Mouse (Mus musculus): ENCODE data around the gene Arhgef17. TPM values are rescaled to one million over a fixed set of nuclear protein-coding genes. Genes with fewer than 3 reads are reported as not detected.

Arhgef17 gene
- polyA plus RNA-seq, 1 experiment from 2014 or later, result 12.9 TPM

GRCm38 (mm10) chr7:100871355-100871754 lies 60.6 kb downstream of the Arhgef17 start:
- Histone ChIP-seq H3K36me3 (ENCODE audit: control insufficient read depth, insufficient read depth, low read length) (peaks cover 53% of the 10 kb centered on the region), H3K9me3 (ENCODE audit: control insufficient read depth, low read length) (no peaks in the 10 kb centered on the region), H3K4me2 (ENCODE audit: low read length) (no peak overlapping the region), H3K4me1 (replicated peaks; ENCODE audit: control insufficient read depth, insufficient read depth, low read length) (no peaks in the 10 kb centered on the region), H3K9ac (ENCODE audit: low read length) (no peak overlapping the region), H3K27ac (ENCODE audit: low read depth) (no peak overlapping the region), H3K4me3 (ENCODE audit: low read depth, low read length) (no peak overlapping the region), H3K27me3 (replicated peaks; ENCODE audit: control insufficient read depth, insufficient read depth, low read length) (no peaks in the 10 kb centered on the region)
- 89% methylated on average over 4 of the region's 4 CpGs for whole genome bisulfite sequencing
- ATAC-seq (replicated peaks; ENCODE audit: low FRiP score, low TSS enrichment, low read depth), result no peak
- DNase-seq (ENCODE audit: low spot score), result no peak

GRCm38 (mm10) chr7:100869877-100870629 lies 61.9 kb downstream of the Arhgef17 start:
- 85% methylated on average over 8 of the region's 8 CpGs for WGBS
- Histone ChIP-seq H3K9ac (ENCODE audit: low read length) (no peak overlapping the region), H3K9me3 (ENCODE audit: control insufficient read depth, low read length) (no peaks in the 10 kb centered on the region), H3K36me3 (ENCODE audit: control insufficient read depth, insufficient read depth, low read length) (peaks cover 42% of the 10 kb centered on the region), H3K27ac (ENCODE audit: low read depth) (no peak overlapping the region), H3K4me1 (replicated peaks; ENCODE audit: control insufficient read depth, insufficient read depth, low read length) (no peaks in the 10 kb centered on the region), H3K4me2 (ENCODE audit: low read length) (no peak overlapping the region), H3K27me3 (replicated peaks; ENCODE audit: control insufficient read depth, insufficient read depth, low read length) (no peaks in the 10 kb centered on the region), H3K4me3 (ENCODE audit: low read depth, low read length) (no peak overlapping the region)
- no peak for DNase-seq (ENCODE audit: low spot score)
- ATAC-seq (replicated peaks; ENCODE audit: low FRiP score, low TSS enrichment, low read depth), result no peak

GRCm38 (mm10) chr7:100868551-100868950 lies 63.4 kb downstream of the Arhgef17 start:
- peaks cover 29% of the 10 kb centered on the region for H3K36me3 ChIP-seq (ENCODE audit: control insufficient read depth, insufficient read depth, low read length)
- DNase-seq (ENCODE audit: low spot score) (no peak), ATAC-seq (replicated peaks; ENCODE audit: low FRiP score, low TSS enrichment, low read depth) (no peak)
- H3K9ac ChIP-seq (ENCODE audit: low read length), result no peak overlapping the region
- no peak overlapping the region for H3K4me3 ChIP-seq (ENCODE audit: low read depth, low read length)
- H3K4me2 ChIP-seq (ENCODE audit: low read length), result no peak overlapping the region
- H3K4me1 ChIP-seq (replicated peaks; ENCODE audit: control insufficient read depth, insufficient read depth, low read length), result no peaks in the 10 kb centered on the region
- no peaks in the 10 kb centered on the region for H3K9me3 ChIP-seq (ENCODE audit: control insufficient read depth, low read length)
- no peak overlapping the region for H3K27ac ChIP-seq (ENCODE audit: low read depth)
- H3K27me3 ChIP-seq (replicated peaks; ENCODE audit: control insufficient read depth, insufficient read depth, low read length), result no peaks in the 10 kb centered on the region
- 69% methylated on average over 4 of the region's 4 CpGs for WGBS

GRCm38 (mm10) chr7:100867561-100867960 lies 64.3 kb downstream of the Arhgef17 start:
- ATAC-seq (replicated peaks; ENCODE audit: low FRiP score, low TSS enrichment, low read depth), result no peak

GRCm38 (mm10) chr7:100866675-100867074 lies 65.2 kb downstream of the Arhgef17 start:
- 6% methylated on average over 3 of the region's 3 CpGs for WGBS
- no peak overlapping the region for H3K27ac ChIP-seq (ENCODE audit: low read depth)
- no peaks in the 10 kb centered on the region for H3K9me3 ChIP-seq (ENCODE audit: control insufficient read depth, low read length)
- peak; percentile 87 for DNase-seq (ENCODE audit: low spot score)
- peaks cover 10% of the 10 kb centered on the region; the same call in 1 of the 2 replicates for H3K36me3 ChIP-seq (ENCODE audit: control insufficient read depth, insufficient read depth, low read length)
- no peak overlapping the region for H3K4me2 ChIP-seq (ENCODE audit: low read length)
- ATAC-seq (replicated peaks; ENCODE audit: low FRiP score, low TSS enrichment, low read depth), result no peak
- H3K9ac ChIP-seq (ENCODE audit: low read length), result no peak overlapping the region
- no peak overlapping the region for H3K4me3 ChIP-seq (ENCODE audit: low read depth, low read length)
- H3K4me1 ChIP-seq (replicated peaks; ENCODE audit: control insufficient read depth, insufficient read depth, low read length), result no peaks in the 10 kb centered on the region
- no peaks in the 10 kb centered on the region for H3K27me3 ChIP-seq (replicated peaks; ENCODE audit: control insufficient read depth, insufficient read depth, low read length)

More at GRCm38 (mm10) chr7:100867561-100867960, 64.3 kb downstream of the Arhgef17 start:
- no peak for DNase-seq (ENCODE audit: low spot score)
- Histone ChIP-seq H3K9ac (ENCODE audit: low read length) (no peak overlapping the region), H3K4me2 (ENCODE audit: low read length) (no peak overlapping the region), H3K36me3 (ENCODE audit: control insufficient read depth, insufficient read depth, low read length) (peaks cover 19% of the 10 kb centered on the region), H3K4me1 (replicated peaks; ENCODE audit: control insufficient read depth, insufficient read depth, low read length) (no peaks in the 10 kb centered on the region), H3K27me3 (replicated peaks; ENCODE audit: control insufficient read depth, insufficient read depth, low read length) (no peaks in the 10 kb centered on the region), H3K9me3 (ENCODE audit: control insufficient read depth, low read length) (no peaks in the 10 kb centered on the region), H3K4me3 (ENCODE audit: low read depth, low read length) (no peak overlapping the region), H3K27ac (ENCODE audit: low read depth) (no peak overlapping the region)
- WGBS, result 41% methylated on average over 2 of the region's 2 CpGs

- ATAC-seq (replicated peaks; ENCODE audit: low FRiP score, low TSS enrichment, low read depth), result peak; percentile 91
- Histone ChIP-seq H3K4me3 (ENCODE audit: low read depth, low read length) (peak within 1 kb of the TSS; percentile 68), H3K4me1 (replicated peaks; ENCODE audit: control insufficient read depth, insufficient read depth, low read length) (no peaks in the 10 kb centered on the region), H3K36me3 (ENCODE audit: control insufficient read depth, insufficient read depth, low read length) (no peaks in the 10 kb centered on the region), H3K9me3 (ENCODE audit: control insufficient read depth, low read length) (no peaks in the 10 kb centered on the region), H3K4me2 (ENCODE audit: low read length) (peak within 1 kb of the TSS; percentile 99), H3K27me3 (replicated peaks; ENCODE audit: control insufficient read depth, insufficient read depth, low read length) (no peaks in the 10 kb centered on the region), H3K9ac (ENCODE audit: low read length) (peak within 1 kb of the TSS; percentile 60), H3K27ac (ENCODE audit: low read depth) (peak within 1 kb of the TSS; percentile 47; the same call in 1 of the 2 replicates)
- WGBS, result under 1% methylated on average over 90 of the region's 91 CpGs
- DNase-seq (ENCODE audit: low spot score), result peak; percentile 99
These were observed 68.9 kb downstream of the Arhgef17 start, which contains the start of gene Relt for GRCm38 (mm10) chr7:100862828-100863638. Gene Relt (minus strand): TSS chr7:100863446.

GRCm38 (mm10) chr7:100862353-100862752 lies 69.6 kb downstream of the Arhgef17 start:
- Histone ChIP-seq H3K9me3 (ENCODE audit: control insufficient read depth, low read length) (no peaks in the 10 kb centered on the region), H3K36me3 (ENCODE audit: control insufficient read depth, insufficient read depth, low read length) (no peaks in the 10 kb centered on the region), H3K27me3 (replicated peaks; ENCODE audit: control insufficient read depth, insufficient read depth, low read length) (no peaks in the 10 kb centered on the region), H3K4me2 (ENCODE audit: low read length) (peak overlapping the region; percentile 99), H3K27ac (ENCODE audit: low read depth) (no peak overlapping the region), H3K4me3 (ENCODE audit: low read depth, low read length) (peak overlapping the region; percentile 68), H3K4me1 (replicated peaks; ENCODE audit: control insufficient read depth, insufficient read depth, low read length) (no peaks in the 10 kb centered on the region), H3K9ac (ENCODE audit: low read length) (peak overlapping the region; percentile 60)
- ATAC-seq (replicated peaks; ENCODE audit: low FRiP score, low TSS enrichment, low read depth), result no peak; the same call in 1 of the 2 replicates
- no peak for DNase-seq (ENCODE audit: low spot score)
- 9% methylated on average over 4 of the region's 4 CpGs for WGBS

GRCm38 (mm10) chr7:100861209-100861608 lies 70.7 kb downstream of the Arhgef17 start:
- no peaks in the 10 kb centered on the region for H3K27me3 ChIP-seq (replicated peaks; ENCODE audit: control insufficient read depth, insufficient read depth, low read length)
- no peak for DNase-seq (ENCODE audit: low spot score)
- no peaks in the 10 kb centered on the region; the same call in 1 of the 2 replicates for H3K4me1 ChIP-seq (replicated peaks; ENCODE audit: control insufficient read depth, insufficient read depth, low read length)
- H3K4me3 ChIP-seq (ENCODE audit: low read depth, low read length), result no peak overlapping the region
- no peak for ATAC-seq (replicated peaks; ENCODE audit: low FRiP score, low TSS enrichment, low read depth)
- H3K9me3 ChIP-seq (ENCODE audit: control insufficient read depth, low read length), result no peaks in the 10 kb centered on the region
- no peaks in the 10 kb centered on the region for H3K36me3 ChIP-seq (ENCODE audit: control insufficient read depth, insufficient read depth, low read length)
- H3K4me2 ChIP-seq (ENCODE audit: low read length), result no peak overlapping the region
- H3K27ac ChIP-seq (ENCODE audit: low read depth), result no peak overlapping the region
- 92% methylated on average over 5 of the region's 5 CpGs for WGBS
- no peak overlapping the region for H3K9ac ChIP-seq (ENCODE audit: low read length)

All from intestine, embryonic 14.5 days (tissue).